Mouse (Mus musculus) monocyte, adult 2 months (primary cell): ENCODE measurements at regions not wholly inside any gene's neighbourhood (a gene's known extent, or its start where the extent isn't known, plus 50 kb on each side); places are given as distances from the start of the nearest gene placed in this dataset.

Experiments used
- DNase-seq, 2 experiments: peaks; one replicate each; pipeline ENCODE4 v3.0.0; 2022; ENCODE audit warnings: low spot score in 2 of 2, low read depth in 1 of 2

DNA sequence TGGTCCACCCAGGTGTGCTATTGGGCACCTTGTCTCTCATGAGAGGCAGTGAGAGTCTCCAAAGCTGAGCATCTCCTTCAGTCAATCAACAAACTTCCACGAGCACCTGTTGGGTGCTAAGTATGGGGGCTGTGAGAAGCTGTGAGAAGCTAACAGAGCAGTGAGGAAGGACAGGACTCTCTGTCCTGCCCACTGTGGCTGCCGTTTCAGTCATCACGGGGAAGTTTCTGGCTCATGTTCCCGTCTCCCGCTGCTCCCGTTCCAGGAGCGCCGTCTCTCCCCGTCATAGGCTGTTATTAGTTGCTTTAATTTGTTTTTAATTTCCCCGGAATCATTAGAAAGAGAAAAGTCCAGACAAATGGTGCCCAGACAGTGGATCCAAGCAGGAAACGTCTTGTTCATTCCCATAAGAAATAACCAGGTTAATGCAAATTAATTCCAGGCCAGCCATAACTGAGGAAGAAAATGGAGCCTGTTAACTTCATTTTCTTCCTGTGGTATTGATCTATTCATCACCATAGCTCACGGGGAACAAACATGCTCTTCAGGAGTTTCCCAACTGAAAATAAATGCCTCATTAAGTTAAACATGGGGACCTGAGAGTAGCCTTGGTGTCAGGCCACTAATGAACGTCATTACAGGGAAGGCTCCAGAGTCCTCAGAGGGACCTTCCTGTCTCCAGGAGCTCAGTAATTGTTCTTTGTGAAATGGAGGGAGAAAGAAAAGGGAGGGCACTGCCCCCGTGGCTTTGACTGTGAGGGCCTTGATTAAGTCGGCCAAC, 70.3 kb downstream of the Matn1 start:
- DNase-seq = no peak

DNA sequence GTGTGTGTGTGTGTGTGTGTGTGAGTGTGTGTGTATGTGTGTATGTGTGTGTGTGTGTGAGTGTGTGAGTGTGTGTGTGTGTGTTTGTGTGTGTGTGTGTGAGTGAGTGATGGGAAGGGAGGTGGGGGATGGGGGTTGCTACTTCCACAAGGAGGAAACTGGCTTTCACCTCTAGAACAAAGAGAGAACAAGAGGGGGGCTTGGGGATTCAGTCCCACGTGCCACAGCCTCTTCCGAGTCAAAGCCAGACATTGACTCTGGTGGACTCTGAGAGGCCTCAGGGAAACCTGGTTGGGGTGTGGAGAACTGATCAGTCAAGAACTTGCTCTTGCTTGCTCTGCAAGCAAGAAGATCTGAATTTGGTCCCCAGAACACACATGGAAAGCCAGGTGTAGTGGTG, 71.0 kb downstream of the Matn1 start:
- no peak for DNase-seq

DNA sequence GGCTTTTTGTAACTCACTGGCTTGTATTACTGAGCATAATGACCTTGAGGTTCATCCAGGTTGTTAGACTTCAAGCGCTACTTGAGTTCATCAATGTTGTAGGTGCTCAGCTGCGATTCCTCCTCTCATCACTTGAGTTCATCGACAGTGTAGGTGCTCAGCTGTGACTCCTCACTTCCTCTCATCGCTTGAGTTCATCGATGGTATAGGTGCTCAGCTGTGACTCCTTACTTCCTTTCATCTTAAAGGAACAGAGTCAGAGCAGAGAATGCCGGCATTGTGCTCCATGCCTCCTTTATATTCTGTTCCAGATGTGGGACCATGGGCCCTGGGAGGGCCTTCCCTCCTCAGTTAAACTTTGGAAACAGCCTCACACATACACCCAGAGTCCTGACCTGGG, 79.4 kb downstream of the Matn1 start:
- no peak for DNase-seq

DNA sequence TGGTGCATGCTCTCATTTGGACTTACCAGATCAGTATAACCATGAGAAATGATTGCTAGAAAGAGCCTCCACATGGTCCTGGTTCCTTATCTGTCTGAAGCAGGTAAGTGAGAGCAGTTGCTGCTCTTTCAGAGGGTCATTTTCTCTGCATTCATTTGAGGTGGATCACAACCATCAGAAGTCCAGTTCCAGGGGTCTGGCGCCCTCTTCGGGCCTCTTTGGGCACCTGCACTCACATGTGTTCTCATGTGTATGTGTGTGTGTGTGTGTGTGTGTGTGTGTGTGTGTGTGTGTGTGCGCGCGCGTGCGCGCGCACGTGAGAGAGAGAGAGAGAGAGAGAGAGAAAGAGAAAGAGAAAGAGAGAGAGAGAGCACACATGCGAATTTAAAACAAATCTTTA, 92.1 kb downstream of the Matn1 start:
- DNase-seq = no peak

DNA sequence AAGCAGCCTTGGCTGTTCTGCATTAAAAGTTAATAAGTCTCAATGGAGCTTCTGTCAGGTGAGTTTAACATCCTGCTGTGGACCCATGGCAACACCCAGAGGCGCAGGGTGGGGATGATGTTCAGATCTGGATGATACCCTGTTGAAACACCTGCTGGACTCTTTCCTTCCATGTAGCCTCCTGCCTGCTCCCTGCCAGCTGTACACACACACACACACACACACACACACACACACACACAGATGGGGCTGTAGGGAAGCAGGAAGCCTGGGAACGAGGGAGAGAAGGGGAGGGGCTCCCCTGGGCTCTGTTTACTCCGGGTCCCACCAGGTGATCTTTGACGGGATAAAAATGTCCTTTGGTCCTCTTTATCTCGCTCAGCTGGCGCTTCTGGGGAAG, 93.0 kb downstream of the Matn1 start:
- no peak for DNase-seq

DNA sequence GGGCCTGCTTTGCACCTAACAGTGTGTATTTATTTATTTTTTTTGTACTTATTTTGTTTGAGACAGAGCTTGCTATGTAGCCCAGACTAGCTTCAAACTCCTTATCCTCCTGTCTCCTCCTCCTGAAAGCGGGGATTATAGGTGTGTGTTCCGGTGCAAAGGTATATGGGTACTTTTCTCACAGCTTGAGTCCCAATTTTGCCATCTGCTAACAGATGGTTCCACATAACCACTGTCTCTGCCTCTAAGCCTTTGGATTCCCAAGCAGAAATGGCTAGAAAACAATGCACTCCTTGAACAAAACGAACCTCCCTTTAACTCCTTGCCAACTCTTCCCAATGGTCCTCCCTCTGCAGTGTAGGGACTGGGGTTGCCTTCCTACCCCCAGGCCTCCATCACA, 95.5 kb downstream of the Matn1 start:
- DNase-seq = no peak

DNA sequence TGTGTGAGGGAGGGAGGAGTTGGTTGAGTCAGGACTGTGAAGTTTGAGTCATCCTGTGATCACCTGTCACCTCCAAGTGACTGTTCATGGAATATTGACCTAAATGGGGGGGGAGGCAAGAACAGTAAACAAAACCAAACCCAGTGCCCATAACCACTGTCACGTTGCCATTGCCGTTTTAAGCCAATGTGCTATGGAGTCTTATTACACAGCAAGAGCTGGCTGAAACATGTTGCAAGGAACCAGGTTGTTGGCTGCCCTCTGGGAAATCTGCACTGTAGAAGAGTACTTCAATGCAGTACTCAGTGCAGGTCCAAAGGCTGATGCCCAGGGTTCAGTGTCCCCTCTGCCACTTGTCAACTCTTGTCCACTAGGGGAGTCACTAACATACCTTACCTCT, 97.0 kb downstream of the Matn1 start:
- DNase-seq = no peak

DNA sequence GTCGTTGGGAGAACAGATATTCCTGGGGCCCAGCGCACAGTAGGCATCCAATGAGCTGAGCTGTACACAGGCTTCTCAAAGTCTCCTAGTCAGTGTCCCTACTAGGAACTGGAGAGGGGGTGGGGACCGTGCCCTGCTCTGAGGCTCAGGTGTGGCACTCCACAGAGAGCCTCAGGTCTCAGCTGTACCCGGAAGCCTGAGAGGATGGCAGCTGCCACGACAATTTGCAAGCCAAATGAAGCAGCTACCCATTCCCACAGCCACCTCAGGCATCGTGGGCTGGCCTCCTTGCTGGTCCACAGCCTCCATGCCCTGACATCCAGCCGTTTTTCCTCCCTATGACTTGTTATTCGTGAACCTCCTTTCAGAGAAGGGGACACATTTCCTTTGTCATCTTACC, 101.9 kb downstream of the Matn1 start:
- DNase-seq = no peak

DNA sequence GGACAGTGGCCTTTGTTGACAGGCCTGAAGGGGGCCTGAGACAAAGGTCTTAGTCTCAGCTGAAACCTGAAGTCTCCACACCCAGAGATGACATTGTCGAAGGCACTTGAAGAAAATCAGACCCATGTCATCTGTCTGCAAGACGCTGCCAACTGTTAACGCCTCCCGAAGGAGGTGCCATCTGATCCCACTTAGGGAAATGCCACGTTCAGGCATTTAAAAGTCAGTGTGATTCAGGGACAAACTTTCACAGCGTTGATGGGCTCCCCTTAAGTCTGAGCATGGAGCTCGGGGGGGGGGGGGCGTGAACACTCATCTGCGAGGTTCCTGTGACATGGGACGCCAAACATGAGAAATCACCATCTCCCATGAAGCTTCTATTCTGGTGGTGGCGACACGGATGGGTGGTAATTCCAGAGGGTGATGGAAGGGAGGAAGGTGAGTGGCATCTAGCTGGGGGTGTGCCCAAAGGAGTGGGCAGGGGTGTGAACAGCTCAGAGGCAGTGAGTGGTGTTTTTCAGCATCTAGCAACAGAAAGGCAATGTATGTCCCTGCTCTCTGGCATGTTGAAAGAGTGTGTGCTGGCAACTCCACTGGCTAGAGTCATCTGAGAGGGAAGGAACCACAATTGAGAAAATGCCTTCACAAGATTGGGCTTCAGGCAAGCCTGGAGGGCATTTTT, 102.9 kb downstream of the Matn1 start:
- DNase-seq = no peak

DNA sequence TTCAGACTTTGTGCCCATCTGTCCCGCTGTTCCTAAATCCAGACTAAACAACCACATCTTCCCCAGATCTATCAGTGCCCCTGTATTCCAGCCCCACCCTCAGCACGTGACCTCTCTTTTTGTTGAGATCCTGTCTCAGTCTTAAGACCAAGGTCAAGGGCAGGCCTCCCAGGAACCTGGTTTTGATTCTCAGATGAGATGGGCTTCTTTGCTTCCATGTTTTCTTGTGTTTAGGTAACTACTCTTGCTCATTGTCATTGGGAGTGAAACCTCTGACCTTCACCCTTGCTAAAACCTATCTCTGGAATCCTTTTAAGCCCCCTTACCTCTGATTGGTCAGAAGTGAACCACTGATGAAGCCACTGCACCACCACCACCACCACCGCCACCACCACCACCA, 112.1 kb downstream of the Matn1 start:
- DNase-seq = no peak

DNA sequence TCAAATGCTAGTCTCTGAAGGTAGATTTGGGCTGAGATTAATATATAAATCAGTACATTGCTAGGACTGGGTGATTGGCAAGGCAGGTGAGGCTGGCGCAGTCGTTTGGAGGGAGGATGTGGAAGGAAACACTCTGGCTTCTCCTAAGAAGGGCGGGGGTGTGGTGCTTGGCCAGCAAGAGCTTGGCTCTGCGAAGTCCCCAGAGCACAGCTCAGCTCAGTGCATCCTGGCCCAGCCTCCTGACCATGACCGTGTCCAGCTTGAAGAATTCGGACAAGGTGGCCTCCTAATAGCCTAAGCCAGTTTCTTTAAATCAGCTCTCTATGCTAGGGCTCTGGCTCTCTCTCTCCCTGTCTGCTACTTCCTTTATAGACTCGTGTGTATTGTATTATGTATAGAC, 115.4 kb downstream of the Matn1 start:
- DNase-seq = no peak

DNA sequence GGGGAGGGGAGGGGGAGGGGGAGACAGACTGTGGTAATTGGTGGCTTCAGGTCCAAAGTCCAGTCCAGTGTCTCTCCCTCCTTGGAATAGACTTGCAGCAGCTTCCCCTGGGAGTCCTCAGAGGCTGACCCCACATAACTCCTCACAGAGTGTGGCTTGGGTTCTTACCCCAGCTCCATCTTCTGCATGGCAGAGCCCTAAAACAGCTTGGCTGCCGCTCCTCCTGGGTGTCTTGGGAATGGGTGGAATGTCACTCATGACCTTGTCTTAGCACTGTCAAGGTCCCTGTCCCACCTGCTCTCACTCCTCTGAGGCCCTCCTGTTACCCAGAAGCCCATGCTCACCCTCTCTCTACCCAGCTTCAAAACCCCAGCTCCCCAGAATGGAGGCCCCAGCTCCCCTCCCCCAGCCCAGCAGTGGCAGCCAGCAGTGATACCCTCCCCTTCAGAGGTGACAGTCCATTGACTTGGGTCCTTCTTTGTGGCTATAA, 116.1 kb downstream of the Matn1 start:
- no peak for DNase-seq

DNA sequence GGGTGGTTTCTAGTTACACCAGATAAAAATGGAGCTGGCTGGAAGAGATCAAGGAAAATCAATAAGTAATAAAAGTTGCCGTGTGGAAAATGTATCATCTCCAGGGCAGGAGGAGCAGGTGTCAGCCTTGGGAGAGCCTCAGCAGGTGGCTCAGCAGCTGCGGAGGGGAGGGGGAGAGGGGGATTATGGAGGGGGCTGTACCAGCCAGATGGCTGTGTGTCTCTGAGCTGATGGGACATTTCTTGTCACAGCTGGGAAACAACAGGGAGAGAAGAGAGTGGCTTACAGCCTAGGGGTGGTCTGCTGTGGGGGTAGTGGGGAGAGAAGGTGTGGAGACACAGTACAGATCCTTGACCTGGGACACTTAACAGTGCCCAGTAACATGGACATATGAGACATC, 116.5 kb downstream of the Matn1 start:
- no peak for DNase-seq

DNA sequence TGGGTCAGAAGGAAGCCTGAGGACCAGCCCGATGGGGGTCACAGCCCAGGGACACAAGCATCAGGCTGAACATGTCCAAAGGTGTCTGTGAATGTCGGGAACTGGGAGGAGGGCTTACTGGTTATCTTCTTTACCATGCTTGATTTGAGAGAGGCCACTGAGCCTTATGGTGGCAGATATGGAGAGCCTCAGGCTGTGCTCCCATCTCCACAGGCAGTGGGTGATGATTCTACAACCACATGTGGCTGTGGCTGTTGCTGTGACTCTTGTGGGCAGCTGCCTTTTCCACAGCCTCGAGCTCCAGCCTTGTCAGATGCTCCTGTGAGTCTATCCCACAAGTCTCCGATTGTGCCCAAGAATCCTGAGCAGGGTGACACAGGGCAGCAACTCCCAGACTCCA, 118.4 kb downstream of the Matn1 start:
- DNase-seq = no peak

DNA sequence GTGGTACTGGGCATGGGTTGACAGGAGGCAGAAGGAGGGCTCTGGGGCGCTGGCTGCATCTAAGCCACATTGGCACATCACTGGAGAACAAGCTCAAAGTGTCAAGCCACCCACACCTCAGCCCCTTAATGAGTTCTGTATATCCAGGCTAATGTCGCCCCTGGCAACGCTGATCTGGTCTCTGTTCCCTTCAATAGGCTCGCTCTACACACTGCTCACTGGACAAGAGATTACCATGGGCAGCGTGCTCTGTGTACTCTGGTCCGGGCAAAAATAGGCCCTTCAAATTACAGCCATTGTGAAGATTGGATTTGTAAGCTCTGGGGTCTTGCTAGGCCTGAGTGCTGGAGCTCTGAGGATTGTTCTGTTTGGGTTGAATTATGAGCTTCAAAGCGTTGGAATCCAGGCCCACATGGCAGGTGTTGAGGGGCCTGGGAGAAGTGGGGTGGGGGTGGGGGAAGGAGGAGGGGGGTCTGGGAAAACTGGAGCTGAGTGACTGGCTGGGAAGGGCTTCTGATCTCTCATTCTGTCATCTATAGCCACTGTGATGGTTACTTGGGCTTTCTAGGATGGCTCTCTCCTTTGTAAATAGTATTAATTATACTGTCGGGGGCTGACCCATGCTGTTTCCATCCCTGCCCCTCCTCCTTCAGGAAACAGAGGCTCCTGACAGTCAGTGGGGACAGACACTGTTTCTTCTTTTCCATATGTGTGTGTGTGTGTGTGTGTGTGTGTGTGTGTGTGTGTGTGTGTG, 122.2 kb downstream of the Matn1 start:
- DNase-seq = no peak

DNA sequence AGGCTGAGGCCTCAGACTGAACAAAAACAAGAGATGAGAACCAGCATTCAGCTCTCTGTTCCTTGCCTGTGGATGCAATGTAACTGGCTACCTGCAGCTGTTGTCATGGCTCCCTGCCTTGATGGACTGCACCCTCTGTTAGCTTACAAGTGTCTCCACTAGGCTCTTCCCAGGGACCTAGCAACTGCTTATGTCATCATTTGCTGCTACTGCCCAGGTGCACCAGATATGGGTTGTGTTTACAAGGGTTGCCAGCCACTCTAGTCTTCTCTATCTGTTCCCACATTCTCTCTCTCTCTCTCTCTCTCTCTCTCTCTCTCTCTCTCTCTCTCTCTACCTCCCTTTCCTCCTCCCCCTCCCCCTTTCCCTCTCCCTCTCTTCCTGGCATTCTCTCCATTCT, 126.4 kb downstream of the Matn1 start:
- no peak for DNase-seq

DNA sequence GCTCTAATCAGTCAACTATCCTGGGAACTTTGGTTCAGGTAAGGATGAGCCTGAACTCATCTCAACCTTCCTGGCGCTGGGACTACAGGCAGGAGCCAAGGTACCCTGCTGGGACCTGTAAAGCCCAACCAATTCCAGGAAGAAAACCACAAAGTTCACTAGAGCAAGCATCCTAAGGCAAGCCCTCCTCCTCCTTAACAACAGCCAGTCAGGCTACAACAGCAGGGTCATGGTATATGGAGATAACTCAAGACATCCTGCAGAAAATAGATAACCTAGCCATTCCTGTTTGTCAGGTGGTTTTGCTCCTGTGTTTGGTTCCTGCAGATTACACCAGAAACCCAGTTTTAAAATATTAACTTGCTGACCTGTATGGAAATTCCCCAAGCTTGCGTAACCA, 128.4 kb downstream of the Matn1 start:
- no peak for DNase-seq

DNA sequence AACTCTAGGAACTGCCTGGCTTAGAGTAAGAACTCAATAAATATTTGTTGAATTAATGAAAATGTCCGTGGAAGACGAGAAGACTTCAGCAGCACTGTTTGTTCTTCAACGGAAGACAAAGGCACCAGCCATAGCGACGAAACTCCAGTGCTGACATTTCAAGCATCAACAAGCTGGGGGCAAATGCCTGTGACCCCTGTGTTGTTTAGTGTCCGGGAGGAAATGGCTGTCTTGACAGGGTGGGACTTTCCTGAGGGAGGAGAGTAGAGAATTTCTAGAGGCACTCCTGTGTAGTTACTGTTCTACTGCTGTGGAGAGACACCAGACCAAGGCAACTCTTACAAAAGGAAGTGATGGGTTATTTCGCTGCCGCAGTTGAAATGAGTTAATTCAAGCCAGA, 129.2 kb downstream of the Matn1 start:
- no peak for DNase-seq

DNA sequence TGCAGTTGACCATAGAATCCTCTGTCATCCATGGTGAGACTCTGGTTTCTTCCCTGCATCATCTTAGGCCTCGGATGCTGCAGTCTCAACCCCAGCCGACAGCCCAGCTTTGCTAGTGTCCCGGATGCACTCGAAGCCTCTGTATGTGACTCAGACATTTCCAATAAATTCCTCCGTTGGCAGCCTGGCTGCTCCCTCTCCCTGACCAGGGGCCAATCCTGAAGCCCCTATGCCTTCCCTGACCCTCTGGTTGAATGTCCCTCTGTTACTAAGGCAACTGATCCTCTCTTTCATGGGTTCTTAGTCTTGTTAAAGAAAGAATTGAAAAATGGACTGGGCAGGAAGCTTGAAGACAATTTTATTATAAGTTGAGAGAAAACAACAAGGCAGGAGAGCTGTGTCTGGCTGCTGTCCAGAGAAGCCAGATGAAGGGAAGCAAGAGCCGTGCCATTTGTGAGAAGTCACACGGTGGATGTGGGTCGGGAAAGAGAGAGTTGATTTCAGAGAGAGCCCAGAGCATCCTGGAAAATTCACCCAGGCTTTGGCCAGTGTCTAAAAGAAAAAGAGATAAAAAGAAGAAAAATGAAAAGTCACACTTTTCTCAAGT, 131.2 kb downstream of the Matn1 start:
- DNase-seq = no peak

DNA sequence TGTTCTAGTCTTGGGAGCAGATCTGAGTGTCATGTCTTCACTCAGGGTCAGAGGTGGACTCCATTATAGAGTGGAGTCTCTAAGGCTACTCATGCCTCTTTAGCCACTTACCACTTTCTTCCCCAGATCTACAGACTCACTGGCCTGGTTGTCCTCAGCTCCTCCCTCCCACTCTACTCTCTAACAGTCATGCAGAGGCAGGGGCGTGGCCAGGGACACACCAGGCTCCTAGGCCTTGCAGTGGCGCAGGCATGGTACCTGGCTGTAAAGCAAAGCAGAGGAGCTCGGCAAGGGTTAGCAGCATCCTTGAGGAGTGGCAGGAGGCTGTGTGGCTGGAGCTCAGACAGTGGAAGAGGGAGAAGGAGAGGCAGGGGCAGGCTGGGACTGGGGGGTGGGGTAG, 132.4 kb downstream of the Matn1 start:
- DNase-seq = no peak

DNA sequence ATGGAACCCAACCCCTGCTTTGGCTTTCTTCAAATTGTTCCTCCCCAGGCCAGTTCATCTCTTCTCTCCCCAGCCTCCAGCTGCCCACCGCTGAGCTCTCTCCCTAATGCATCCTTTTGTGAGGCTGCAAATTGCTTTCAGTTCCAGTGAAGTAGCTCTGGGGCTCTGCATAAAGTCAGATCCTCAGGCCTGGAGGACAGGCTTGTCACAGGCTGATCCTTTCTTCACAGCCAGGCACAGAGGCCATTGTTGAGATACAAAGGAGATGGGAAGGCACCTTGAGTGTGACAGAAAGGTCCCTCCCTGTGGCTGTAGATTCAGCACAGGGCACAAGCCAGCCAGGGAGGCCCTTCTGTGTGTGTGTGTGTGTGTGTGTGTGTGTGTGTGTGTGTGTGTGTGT, 135.9 kb downstream of the Matn1 start:
- DNase-seq = no peak

DNA sequence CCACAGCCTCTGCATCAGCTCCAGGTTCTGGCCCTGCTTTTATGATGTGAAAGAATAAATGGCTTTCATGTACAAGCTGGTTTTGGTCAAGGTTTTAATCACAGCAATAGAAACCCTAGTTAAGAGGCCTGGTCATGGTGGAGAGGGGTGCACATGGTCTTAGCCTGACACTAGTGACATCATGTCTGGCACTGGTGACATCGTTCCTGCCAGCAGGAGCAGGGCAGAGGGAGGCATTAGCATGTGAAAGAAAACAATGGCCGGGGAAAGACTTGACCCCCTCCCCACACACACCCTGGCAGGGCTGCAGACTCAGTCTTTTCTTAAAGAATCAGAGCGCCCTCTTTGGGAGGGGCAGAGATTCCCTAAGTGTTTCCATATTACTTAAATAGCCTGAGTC, 139.2 kb downstream of the Matn1 start:
- no peak for DNase-seq
